Mouse (Mus musculus): Measurements from ENCODE around the gene Chl1.

Chl1 gene

GRCm38 (mm10) chr6:103706366-103706765, 196.0 kb downstream of the Chl1 start:
- in situ Hi-C loops (cut with MboI; ENCODE audit: low pct_unique_long_range_greater_than_20kb in 1 of 2, low sequenced_read_pairs in 2 of 2, unreplicated experiment in 1 of 2): no loop called here

- in situ Hi-C loops (cut with MboI; ENCODE audit: low pct_unique_long_range_greater_than_20kb in 1 of 2, low sequenced_read_pairs in 2 of 2, unreplicated experiment in 1 of 2): no loop called here
Measured at GRCm38 (mm10) chr6:103739291-103739690, 228.9 kb downstream of the Chl1 start.

GRCm38 (mm10) chr6:103742784-103743183, 232.4 kb downstream of the Chl1 start:
- in situ Hi-C loops (cut with MboI; ENCODE audit: low pct_unique_long_range_greater_than_20kb in 1 of 2, low sequenced_read_pairs in 2 of 2, unreplicated experiment in 1 of 2): no loop called here

GRCm38 (mm10) chr6:103746103-103746502, 235.7 kb downstream of the Chl1 start:
- in situ Hi-C loops (cut with MboI; ENCODE audit: low pct_unique_long_range_greater_than_20kb in 1 of 2, low sequenced_read_pairs in 2 of 2, unreplicated experiment in 1 of 2): no loop called here

GRCm38 (mm10) chr6:103749122-103749773, 238.9 kb downstream of the Chl1 start:
- in situ Hi-C loops (cut with MboI; ENCODE audit: low pct_unique_long_range_greater_than_20kb in 1 of 2, low sequenced_read_pairs in 2 of 2, unreplicated experiment in 1 of 2): no loop called here

- in situ Hi-C loops (cut with MboI; ENCODE audit: low pct_unique_long_range_greater_than_20kb in 1 of 2, low sequenced_read_pairs in 2 of 2, unreplicated experiment in 1 of 2): no loop called here
Measured at GRCm38 (mm10) chr6:103753891-103754290, 243.5 kb downstream of the Chl1 start.

GRCm38 (mm10) chr6:103766830-103767229, 256.4 kb downstream of the Chl1 start:
- in situ Hi-C loops (cut with MboI; ENCODE audit: low pct_unique_long_range_greater_than_20kb in 1 of 2, low sequenced_read_pairs in 2 of 2, unreplicated experiment in 1 of 2): no loop called here

- in situ Hi-C loops (cut with MboI; ENCODE audit: low pct_unique_long_range_greater_than_20kb in 1 of 2, low sequenced_read_pairs in 2 of 2, unreplicated experiment in 1 of 2): no loop called here
Measured at GRCm38 (mm10) chr6:103781058-103781457, 270.7 kb downstream of the Chl1 start.

GRCm38 (mm10) chr6:103791077-103791632, 280.8 kb downstream of the Chl1 start:
- in situ Hi-C loops (cut with MboI; ENCODE audit: low pct_unique_long_range_greater_than_20kb in 1 of 2, low sequenced_read_pairs in 2 of 2, unreplicated experiment in 1 of 2): no loop called here

GRCm38 (mm10) chr6:103795241-103795640, 284.9 kb downstream of the Chl1 start:
- in situ Hi-C loops (cut with MboI; ENCODE audit: low pct_unique_long_range_greater_than_20kb in 1 of 2, low sequenced_read_pairs in 2 of 2, unreplicated experiment in 1 of 2): no loop called here
